Mouse (Mus musculus): ENCODE results near the gene Gm8693. TPM values are rescaled to one million over a fixed set of nuclear protein-coding genes. Genes with fewer than 3 reads are reported as not detected.
"Not testable (repeated sequence)": the region's sequence is repeated elsewhere in the genome, so short reads cannot be mapped to it uniquely, and the experiment has no call there.

The Gm8693 gene
- total RNA-seq (2021) = not detected

DNA sequence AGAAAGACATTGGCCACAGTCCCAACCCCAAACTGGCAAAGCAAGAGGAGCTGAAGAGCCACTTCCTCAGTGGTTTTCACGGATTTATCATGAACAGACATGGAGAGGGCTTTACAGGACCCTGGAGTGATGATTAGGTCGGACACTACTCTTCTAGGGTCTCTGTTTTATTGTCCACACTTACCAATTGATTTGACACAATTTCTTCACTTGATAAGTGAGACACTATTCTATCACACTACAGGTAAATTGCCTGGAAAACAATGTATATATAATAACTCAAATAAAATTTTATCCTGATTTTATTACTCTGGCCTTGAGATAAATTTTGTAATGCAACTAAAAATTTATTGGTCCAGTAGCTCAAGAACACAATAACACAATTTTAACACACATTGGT lies at the start of gene Gm8693:
Gene Gm8693, minus strand, starts transcription at position 101 of the 400 bp plus-strand sequence.
- DNase-seq; intact Hi-C loops (cut with DNase I): not testable (repeated sequence)

DNA sequence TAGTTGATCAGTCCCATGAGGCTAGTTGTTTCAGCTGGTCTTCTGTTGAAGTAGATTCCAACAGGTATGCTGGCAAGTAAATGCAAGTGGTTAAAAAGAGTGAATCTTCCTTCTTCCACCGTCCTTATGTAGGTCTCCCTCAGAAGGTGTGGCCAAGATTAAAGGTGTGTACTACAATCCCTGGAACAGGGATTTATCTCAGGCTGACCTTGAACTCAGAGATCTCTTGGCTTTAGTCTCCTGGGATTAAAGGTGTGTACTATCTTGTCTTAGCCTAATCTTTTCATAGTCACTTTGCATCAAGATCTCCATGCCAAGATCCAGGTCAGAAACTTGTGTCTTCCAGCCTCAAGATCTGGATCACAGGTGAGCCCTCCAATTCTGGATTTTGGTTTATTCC lies 27.5 kb upstream of the Gm8693 start, which contains the start of gene Gm4567:
Gene Gm4567, minus strand, starts transcription at position 101 of the 400 bp plus-strand sequence.
- intact Hi-C loops (cut with DNase I); DNase-seq: not testable (repeated sequence)

DNA sequence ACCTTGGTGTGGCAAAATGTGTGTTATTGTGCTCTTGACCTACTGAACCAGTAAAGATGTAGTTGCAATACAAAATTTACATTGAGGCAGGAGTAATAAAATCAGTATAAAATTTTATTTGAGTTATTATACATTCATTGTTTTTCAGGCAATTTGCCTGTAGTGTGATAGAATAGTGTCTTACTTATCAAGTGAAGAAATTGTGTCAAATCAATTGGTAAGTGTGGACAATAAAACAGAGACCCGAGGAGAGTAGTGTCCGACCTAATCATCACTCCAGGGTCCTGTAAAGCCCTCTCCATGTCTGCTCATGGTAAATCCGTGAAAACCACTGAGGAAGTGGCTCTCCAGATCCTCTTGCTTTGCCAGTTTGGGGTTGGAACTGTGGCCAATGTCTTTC lies 34.4 kb downstream of the Gm8693 start, which contains the start of gene Vmn1r155:
Gene Vmn1r155, plus strand, starts transcription at position 301 of the 400 bp plus-strand sequence.
- DNase-seq; intact Hi-C loops (cut with DNase I): not testable (repeated sequence)

Other genes with a start within 250 kb of the Gm8693 start
- not detected for gene Gm10665, start 228.2 kb downstream of the Gm8693 start, total RNA-seq (2021)
- not detected for gene Vmn1r151, start 192.6 kb downstream of the Gm8693 start, total RNA-seq (2021)
- not detected for gene Vmn1r152, start 169.3 kb downstream of the Gm8693 start, total RNA-seq (2021)
- not detected for gene Gm8677, start 157.4 kb downstream of the Gm8693 start, total RNA-seq (2021)
- not detected for gene Gm4201, start 127.0 kb downstream of the Gm8693 start, total RNA-seq (2021)
- gene Gm4565, start 104.2 kb downstream of the Gm8693 start, total RNA-seq (2021) = not detected
- not detected for gene Vmn1r155, start 34.3 kb downstream of the Gm8693 start, total RNA-seq (2021)
- gene Gm4567, start 27.4 kb upstream of the Gm8693 start, total RNA-seq (2021) = not detected
- not detected for gene Vmn1r157, start 69.4 kb upstream of the Gm8693 start, total RNA-seq (2021)
- not detected for gene Vmn1r158, start 98.5 kb upstream of the Gm8693 start, total RNA-seq (2021)
- gene Vmn1r159, start 151.3 kb upstream of the Gm8693 start, total RNA-seq (2021) = not detected
- not detected for gene Vmn1r160, start 178.9 kb upstream of the Gm8693 start, total RNA-seq (2021)